Mouse (Mus musculus): Measurements from ENCODE around the gene Zdhhc22. TPM values are rescaled to one million over a fixed set of nuclear protein-coding genes. Genes with fewer than 3 reads are reported as not detected.

The Zdhhc22 gene
- total RNA-seq, 2 experiments from 2014 or later: not detected

DNA sequence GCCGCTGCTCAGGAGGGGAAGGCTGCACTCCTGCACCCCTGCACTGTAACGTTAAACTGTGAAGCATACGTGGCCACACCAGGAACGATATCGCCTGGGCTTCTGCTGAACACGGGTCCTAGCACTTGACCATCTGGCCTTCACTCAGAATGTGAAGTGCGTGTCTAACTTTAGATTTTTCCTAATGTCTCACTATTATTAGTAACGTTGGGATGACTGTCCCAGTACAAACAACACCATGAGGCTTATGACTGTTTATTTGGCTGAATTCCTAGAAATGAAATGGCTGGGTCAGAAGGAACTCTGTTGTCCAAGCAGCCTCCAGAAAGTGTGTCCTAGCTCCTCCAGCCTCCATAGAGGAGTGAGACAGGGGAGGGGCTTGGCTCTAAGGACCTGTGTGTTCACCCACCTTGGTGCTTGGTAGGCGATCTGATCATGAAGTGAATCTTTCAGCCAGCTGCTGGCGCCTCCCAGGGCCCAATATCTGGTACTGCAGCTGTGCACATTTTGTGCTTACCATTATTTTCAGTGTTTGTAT, 9.1 kb upstream of the Zdhhc22 start:
- no peak for DNase-seq
- intact Hi-C loops (cut with DNase I; ENCODE audit: low total_unique reads): no loop called here

- no peak for DNase-seq
- intact Hi-C loops (cut with DNase I; ENCODE audit: low total_unique reads): no loop called here
Measured at GRCm38 (mm10) chr12:86998699-86999098, 8.5 kb upstream of the Zdhhc22 start.

GRCm38 (mm10) chr12:86995931-86996330, 5.7 kb upstream of the Zdhhc22 start:
- intact Hi-C loops (cut with DNase I; ENCODE audit: low total_unique reads): no loop called here
- DNase-seq: no peak

GRCm38 (mm10) chr12:86994776-86995175, 4.5 kb upstream of the Zdhhc22 start:
- intact Hi-C loops (cut with DNase I; ENCODE audit: low total_unique reads): no loop called here
- DNase-seq: no peak

GRCm38 (mm10) chr12:86994166-86994565, 3.9 kb upstream of the Zdhhc22 start:
- DNase-seq: no peak
- intact Hi-C loops (cut with DNase I; ENCODE audit: low total_unique reads): no loop called here

DNA sequence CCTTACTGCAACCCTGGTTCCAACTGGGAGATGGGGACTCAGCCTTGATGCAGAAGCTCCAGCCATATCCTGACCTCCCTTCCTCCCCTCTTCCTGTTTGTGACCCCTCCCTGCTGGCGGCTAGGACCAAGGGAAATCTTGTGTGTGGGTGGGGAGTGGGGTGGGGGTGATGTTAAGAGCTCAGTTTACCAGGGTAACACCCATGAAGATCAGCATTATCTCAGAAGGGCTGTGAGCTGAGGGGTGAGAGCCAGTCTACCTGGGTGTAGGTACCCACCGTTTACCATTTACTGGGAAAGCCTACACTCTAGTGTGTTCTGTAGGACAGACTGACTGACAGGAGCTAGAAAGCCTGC, 503 bp upstream of the Zdhhc22 start:
- no peak for DNase-seq
- intact Hi-C loops (cut with DNase I; ENCODE audit: low total_unique reads): no loop called here

DNA sequence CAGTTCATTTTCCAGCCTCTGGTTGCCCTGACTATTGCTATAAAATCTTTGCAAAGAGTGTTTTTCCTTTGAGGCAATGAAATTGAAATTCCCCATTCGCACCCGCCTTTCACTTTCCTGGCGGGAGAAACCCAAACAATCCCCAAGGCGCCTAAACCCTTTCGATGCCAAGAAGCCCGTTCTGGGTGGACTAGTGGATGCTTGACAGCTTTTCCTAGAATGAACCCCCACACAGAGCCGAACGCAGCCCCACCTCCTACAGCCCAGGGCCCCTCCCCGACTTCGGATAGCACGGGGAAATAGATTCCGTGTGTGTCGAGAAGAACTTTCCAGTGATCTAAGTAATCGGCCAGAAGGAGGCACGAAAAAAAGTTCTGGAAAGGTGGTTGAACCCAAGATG, 852 bp downstream of the Zdhhc22 start:
- intact Hi-C loops (cut with DNase I; ENCODE audit: low total_unique reads): no loop called here
- no peak for DNase-seq

DNA sequence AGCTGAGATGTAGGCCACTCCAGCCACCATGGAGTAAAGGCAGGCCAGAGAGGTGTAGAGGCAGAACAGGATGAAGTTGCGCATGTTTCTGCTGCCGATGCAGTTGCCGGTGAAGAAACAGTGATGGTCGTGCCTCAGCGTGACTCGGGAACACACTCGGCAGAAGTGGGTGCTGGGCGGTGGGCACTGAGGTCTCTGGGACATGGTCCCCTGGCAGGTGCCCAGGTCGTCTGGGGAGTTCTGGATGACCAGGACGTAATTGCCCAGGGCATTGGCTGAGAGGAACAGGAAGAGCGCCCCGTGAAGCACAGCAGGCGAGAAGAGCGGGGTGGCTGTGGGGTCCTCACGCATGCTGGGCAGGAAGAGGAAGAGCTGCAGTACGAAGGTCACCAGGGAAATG, 2.0 kb downstream of the Zdhhc22 start:
- DNase-seq: no peak
- intact Hi-C loops (cut with DNase I; ENCODE audit: low total_unique reads): no loop called here

DNA sequence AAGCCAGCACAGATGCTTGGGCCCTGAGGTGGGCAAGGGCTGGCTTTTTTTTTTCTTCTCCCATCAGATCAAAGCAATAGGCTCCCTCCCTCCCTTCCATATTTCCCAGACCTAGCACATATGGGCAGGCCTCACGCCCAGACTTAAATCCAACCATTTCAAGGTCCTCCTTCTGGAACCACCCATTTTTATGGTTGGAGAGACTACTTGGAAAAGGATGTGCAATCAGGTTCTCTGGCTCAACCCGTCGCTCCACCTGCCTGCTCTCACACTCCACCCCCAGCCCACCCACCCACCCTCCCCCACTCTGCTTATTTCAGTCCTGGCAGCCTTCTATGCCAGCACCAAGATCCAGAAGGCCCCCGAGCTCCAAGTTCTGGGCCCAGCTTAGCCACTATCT, 3.7 kb downstream of the Zdhhc22 start:
- DNase-seq: no peak
- intact Hi-C loops (cut with DNase I; ENCODE audit: low total_unique reads): no loop called here

- peak; percentile 33 for DNase-seq
- intact Hi-C loops (cut with DNase I; ENCODE audit: low total_unique reads): no loop called here
Measured at GRCm38 (mm10) chr12:86984194-86984555, 6.1 kb downstream of the Zdhhc22 start.

GRCm38 (mm10) chr12:86983470-86984193, 6.6 kb downstream of the Zdhhc22 start:
- intact Hi-C loops (cut with DNase I; ENCODE audit: low total_unique reads): no loop called here
- DNase-seq: peak; percentile 59

GRCm38 (mm10) chr12:86981180-86981579, 9.1 kb downstream of the Zdhhc22 start:
- no peak for DNase-seq
- intact Hi-C loops (cut with DNase I; ENCODE audit: low total_unique reads): no loop called here

DNA sequence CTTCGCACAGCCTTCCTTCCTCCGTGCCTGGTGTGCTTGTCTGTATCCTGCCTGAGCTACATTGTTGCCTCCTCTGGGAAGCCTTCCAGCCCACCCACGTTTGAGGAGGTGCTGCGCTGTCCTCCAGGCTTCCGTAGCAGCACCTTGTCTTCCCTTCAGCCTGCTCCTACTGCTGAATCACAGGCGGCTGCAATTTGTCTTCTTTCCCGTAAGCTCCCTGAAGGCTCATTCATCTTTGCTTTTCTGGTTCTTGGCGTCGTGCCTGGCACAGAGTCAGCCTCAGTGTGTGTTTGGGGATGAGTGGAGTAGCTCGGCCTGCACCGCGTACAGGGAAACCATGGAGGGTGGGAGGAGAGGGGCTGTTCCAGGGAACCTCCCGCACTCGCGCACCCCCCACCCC, 12.4 kb downstream of the Zdhhc22 start:
- DNase-seq: peak; percentile 53
- intact Hi-C loops (cut with DNase I; ENCODE audit: low total_unique reads): no loop called here

- intact Hi-C loops (cut with DNase I; ENCODE audit: low total_unique reads): no loop called here
- DNase-seq: no peak
Measured at GRCm38 (mm10) chr12:86976511-86977168, 13.6 kb downstream of the Zdhhc22 start.

DNA sequence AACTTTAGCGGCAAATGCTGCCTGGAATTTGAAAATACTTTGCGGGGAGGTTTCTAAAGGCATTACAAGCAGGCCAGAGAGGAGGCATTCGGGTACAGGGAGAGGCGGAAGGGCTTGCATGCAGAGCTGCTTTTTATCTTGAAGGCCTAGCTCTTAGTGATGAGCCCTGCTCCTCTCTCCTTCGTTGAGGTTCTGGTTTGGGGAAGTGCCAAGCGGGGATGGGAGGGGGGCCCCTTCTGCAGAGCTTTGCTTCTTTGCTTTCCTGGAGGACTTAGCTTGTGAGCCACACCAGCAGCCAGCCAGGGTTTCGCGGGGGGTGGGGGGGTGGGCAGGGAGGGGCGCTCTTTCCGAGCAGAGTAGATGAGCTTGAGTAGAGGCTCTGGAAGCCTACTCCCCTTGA, 14.5 kb downstream of the Zdhhc22 start:
- intact Hi-C loops (cut with DNase I; ENCODE audit: low total_unique reads): no loop called here
- no peak for DNase-seq

DNA sequence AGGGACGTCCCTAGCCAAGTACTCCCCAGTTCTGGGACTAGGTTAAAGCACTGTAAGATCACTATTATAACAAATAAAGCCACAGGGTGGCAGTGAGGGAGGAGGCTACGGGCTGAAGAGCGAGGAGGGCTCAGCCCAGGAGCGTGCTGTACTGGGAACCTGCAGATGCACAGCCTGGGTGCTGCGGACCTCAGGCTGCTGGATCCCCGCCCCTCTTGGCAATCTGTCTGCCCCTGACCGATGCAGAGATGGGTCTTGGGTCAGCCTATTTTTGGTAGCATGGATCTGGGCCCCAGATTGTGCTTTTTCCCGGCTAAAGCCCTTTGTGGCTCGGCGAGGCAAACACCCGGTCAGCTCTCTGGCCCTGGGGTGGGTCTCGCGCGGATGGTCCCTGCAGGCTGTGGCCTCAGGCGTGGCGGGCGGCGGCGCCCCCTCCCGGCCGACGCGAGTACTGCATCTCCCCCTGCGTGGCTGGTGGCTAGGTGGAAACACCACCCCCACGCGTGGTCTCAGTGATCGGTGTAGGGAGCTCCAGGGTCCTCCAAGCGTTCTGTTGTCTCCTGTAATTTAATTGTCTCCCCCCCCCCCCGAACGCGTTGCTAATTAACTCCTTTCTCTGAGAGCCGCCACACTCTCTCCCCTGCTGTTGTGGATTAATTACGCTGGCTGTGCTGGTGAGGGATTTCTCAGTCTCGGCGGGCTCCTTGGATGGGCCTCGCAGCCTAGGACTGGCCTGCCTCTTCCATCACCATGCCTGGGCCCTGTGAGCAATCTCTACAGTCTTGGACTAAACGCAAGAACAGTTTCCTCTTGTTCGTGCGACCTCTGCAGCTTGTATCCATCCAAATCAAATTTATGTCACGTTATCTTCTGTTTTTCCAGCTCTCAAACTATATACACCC, 15.6 kb downstream of the Zdhhc22 start:
- DNase-seq: peak; percentile 78
- intact Hi-C loops (cut with DNase I; ENCODE audit: low total_unique reads): no loop called here

GRCm38 (mm10) chr12:86973706-86974105, 16.5 kb downstream of the Zdhhc22 start:
- DNase-seq: no peak
- intact Hi-C loops (cut with DNase I; ENCODE audit: low total_unique reads): no loop called here

DNA sequence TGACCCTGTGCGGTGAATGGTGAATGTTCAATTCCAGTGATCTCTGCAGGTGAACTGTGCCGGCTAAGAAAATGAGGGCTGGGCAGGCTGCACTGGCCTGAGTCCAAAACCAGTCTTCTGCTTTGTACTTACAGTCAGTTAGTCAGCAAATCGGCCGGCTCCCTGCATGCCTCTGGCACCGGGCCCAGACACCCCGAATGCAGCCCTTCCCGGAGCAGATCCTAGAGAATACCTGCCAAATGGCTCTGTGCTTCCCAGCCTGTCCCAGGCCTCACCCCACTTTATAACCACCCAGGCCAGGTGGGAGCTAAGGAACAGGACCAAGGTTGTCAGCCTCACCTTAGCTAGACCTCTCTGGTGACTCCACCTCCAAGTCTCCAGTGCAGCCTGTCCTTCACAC, 17.0 kb downstream of the Zdhhc22 start:
- peak; percentile 43 for DNase-seq
- intact Hi-C loops (cut with DNase I; ENCODE audit: low total_unique reads): no loop called here

DNA sequence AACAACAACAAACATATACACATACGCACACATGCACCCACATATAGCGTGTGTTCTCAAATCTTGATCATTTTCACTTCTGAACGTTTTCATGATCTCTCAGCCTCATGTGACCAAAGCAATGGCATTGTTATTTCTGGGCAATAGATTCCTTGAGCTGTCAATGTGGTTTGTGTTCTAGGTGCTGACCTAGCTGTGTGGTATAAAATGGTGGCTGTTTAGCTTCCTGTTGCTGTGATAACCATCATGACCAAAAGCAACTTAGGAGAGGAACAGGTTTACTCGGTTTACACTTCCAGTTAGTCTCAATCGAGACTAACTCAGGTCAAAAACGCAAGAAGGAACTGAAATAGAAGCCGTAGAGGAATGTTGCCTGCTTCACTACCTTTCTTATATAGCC, 19.1 kb downstream of the Zdhhc22 start:
- intact Hi-C loops (cut with DNase I; ENCODE audit: low total_unique reads): no loop called here
- DNase-seq: no peak

DNA sequence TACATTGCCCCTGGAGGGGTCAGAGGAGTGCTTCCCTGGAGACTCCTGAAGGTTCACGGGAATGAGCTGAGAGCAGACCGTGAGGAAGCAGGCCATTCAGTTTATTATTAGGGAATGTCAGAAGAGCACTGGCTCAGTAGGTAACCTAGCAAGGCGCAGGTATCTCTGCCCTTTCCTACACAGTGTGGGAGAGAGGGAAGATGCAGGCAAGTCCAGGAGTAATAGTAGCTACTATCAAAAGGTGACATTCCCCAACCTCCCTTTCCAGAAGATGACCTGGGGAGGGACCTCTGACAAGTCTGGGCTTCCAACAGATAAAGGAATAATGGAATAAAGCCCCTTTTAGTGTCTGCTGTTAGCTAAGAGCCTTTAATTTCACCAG, 21.0 kb downstream of the Zdhhc22 start:
- DNase-seq: no peak
- intact Hi-C loops (cut with DNase I; ENCODE audit: low total_unique reads): no loop called here
